Mouse (Mus musculus) cerebellum, postnatal 4 days (tissue): Measurements from ENCODE around the gene Olfr1150-ps1.

Experiments used
- DNase-seq, 2 experiments: peaks; one replicate each; pipeline ENCODE4 v3.0.0; 2022; ENCODE audit warnings: low spot score in 2 of 2, mixed read lengths in 1 of 2

Gene Olfr1150-ps1

GRCm38 (mm10) chr2:87843693-87844092 lies at the start of gene Olfr1150-ps1:
Olfr1150-ps1 (plus strand) TSS chr2:87843993.
- DNase-seq = no peak

GRCm38 (mm10) chr2:87800292-87800691 lies 43.5 kb upstream of the Olfr1150-ps1 start, which contains the start of gene Olfr1143:
Olfr1143 (plus strand) TSS chr2:87800592.
- DNase-seq = no peak

- no peak for DNase-seq
Observed at GRCm38 (mm10) chr2:87809522-87809921, 34.3 kb upstream of the Olfr1150-ps1 start, which contains the start of gene Olfr1145. Olfr1145 (plus strand) TSS chr2:87809822.

- DNase-seq = no peak
Observed at GRCm38 (mm10) chr2:87830233-87830632, 13.6 kb upstream of the Olfr1150-ps1 start, which contains the start of gene Olfr1148. Olfr1148 (plus strand) TSS chr2:87830533.

GRCm38 (mm10) chr2:87855562-87855961 lies 11.8 kb downstream of the Olfr1150-ps1 start, which contains the start of gene Olfr1151:
Olfr1151 (plus strand) TSS chr2:87855862.
- DNase-seq = no peak

- DNase-seq = no peak
Observed at GRCm38 (mm10) chr2:87866192-87866591, 22.4 kb downstream of the Olfr1150-ps1 start, which contains the start of gene Olfr1152. Olfr1152 (plus strand) TSS chr2:87866492.

GRCm38 (mm10) chr2:87894662-87895061 lies 50.9 kb downstream of the Olfr1150-ps1 start, which contains the start of gene Olfr1153:
Olfr1153 (plus strand) TSS chr2:87894962.
- no peak for DNase-seq
